Mouse (Mus musculus) CD4-positive, CD25-positive, alpha-beta regulatory T cell, adult 2 months (primary cell): ENCODE data around the gene Gm19684.
"Not testable (repeated sequence)": the region's sequence is repeated elsewhere in the genome, so short reads cannot be mapped to it uniquely, and the experiment has no call there.

ENCODE experiments used
- DNase-seq: peaks from one replicate; pipeline ENCODE4 v3.0.0-alpha.2; 2012; ENCODE audit warnings: low read depth, low spot score

The Gm19684 gene

GRCm38 (mm10) chr17:36176132-36176531, 54.7 kb downstream of the Gm19684 start:
- DNase-seq: not testable (repeated sequence)

- peak; percentile 73 for DNase-seq
Measured at GRCm38 (mm10) chr17:36178938-36179337, 57.5 kb downstream of the Gm19684 start.
